Mouse (Mus musculus) G1E-ER4 (cell line): ENCODE results near the gene Zfp592. TPM values are rescaled to one million over a fixed set of nuclear protein-coding genes. Genes with fewer than 3 reads are reported as not detected.
A peak's percentile ranks its signal among the peaks of the same experiment; 100 is the strongest.

Source experiments
- GATA1 ChIP-seq: IDR thresholded peaks from one replicate; pipeline ENCODE4 v1.8.0; 2012; ENCODE audit warnings: low read length, inconsistent platforms
- polyA plus RNA-seq: library from polyadenylated mRNA; stranded (reverse); fragments of >175 nt; gene quantifications from 2 replicates; pipeline ENCODE4 v1.2.3, GENCODE M21; 2012

Gene Zfp592
- polyA plus RNA-seq, 1 experiment, result 78.9 TPM

DNA sequence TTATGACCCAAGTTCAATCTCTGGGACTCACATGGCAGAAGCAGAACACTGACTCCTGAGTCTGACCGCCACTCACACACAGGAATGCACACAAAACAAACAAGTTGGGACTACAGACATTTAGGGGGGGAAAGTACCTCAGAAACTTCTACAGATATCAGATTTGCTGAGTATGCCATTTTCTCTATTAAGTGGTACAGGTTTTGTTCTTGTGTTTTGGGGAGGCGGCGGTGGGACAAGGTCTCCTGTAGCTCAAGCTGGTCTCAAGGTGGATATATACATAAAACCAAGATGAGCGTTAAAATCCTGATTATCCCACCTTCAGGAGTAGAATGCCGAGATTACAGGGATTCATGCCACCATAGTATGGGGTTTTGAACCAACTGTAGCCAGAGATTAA, 1.9 kb upstream of the Zfp592 start:
- no peak for TF ChIP-seq GATA1

DNA sequence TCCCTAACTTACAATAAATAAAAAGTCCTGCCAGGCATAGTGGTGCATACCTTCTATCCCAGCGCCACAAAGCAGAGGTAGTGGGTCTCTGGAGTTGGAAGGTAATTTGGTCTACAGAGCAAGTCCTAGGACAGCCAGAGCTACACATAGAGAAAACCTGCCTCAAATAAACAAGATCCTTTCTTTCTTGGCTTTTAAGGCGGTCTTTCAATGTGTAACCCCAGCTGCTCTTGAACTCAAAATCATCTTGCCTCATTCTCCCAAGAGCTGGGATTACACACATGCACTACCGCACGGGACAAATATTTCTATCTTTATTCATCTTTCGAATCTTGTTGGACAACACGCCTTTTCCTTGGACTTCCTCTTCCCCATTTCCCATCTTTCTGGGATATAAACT, 1.4 kb upstream of the Zfp592 start:
- TF ChIP-seq GATA1, result no peak

DNA sequence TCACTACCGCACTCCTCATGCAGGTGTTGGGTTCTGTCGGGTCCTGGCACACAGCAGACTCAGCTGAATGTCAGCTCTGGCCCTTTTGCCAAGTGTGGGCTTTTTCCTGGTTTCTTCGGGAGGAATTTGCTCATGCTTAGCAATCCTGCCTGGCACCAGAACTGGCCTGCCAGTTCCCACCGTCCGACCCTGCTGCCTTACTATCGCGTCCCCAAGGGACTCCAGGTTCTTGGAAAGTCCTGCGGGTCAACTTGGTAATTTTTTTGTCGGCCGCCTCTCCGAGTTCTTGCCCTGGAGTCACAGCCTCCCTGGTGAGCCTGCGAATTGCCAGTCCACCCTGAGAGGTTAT, 876 bp upstream of the Zfp592 start:
- TF ChIP-seq GATA1, result no peak

DNA sequence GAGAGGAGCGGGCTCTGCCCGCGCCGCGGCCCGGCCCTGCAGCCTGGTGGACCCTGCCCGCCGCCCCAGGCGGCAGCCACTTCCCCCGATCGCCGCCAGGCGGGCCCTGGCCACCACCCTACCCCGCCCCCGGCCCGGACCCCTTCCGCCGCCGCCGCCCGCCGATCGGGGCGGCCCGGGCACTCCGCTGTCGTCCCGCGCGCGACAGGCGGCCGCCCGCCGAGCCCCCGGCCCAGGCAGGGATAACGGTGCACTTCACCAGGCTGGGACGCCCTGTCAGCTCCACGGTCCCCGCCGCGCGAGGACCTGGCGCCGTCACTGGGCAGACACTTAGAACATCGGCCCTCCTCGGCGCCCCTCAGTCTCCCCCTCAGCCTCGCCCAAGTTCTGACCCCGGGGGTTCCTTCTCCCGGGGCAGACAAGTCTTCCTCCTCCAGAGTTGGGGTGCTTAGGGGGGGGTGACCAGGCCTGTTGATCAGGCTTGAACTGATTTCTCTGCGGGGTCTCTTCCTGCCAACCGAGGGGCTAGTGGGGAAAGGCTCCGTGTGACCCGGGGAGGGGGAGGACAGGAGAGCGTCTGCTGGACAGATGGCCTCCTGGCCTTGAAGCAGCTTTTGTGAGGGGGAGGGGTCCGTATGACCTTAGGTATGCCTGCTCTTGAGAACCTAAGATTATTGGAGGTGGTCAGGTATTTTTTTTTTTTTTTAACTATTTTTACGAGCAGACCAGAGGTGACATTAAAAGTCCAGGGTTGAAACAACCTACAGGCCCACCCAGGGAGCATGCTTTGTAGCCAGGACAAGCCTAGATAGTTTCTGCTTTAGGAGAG, 567 bp downstream of the Zfp592 start:
- TF ChIP-seq GATA1, result no peak

DNA sequence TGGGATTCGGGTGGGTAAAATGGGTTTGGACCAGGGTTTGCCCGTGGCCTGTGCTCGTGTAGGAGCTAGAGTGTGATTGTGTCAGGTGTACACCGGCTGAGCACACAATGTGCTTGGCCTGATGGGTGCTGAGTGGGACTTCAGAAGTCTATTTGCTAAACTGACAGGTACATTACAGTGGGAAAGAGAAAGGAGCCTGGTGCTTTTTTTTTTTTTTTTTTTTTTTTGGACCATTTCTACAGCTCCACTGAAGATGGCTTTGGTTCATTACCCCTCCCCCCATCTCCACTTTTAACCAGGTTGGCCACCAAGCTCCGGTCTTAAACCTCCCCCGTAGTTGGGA, 1.2 kb downstream of the Zfp592 start:
- TF ChIP-seq GATA1, result no peak

DNA sequence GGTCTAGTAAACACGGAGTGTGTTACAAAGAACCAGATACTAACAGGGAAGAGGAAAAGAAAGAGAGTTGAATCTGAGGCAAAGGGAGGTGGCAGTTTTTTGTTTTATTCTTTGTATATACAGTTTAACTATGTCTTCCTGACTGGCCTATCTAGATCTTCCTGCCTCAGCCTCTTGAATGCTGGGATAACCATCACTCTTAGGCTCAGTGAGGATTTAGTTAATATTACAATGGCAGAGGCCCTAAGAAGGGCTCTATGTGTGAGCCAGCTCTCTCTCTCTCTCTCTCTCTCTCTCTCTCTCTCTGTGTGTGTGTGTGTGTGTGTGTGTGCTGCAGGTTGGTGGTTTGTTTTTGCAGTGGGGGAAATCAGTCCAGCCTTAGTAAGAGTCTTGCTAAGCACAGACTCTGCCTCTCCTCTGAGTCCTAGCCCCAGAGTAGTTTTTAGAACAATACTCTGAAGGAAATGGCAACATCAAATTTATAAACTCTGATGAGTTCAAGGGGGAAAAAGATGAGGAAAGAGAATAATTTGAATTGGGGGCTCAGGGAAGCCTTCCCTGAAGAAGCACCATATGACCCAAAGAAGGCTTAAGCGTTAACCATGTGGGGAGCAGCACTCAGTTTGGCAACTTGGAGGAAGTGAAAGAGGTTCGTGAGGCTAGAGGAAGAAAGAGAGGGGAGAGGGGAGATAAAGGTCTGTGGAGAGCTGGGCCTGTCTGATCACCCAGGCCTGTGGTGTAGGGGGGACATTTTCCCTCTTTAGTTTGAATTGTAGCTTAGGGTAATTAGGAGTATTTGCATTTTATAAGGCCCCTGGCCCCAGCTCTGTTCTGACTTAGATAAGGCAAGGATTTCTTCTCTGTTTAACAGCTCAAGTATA, 2.0 kb downstream of the Zfp592 start:
- TF ChIP-seq GATA1, result no peak

DNA sequence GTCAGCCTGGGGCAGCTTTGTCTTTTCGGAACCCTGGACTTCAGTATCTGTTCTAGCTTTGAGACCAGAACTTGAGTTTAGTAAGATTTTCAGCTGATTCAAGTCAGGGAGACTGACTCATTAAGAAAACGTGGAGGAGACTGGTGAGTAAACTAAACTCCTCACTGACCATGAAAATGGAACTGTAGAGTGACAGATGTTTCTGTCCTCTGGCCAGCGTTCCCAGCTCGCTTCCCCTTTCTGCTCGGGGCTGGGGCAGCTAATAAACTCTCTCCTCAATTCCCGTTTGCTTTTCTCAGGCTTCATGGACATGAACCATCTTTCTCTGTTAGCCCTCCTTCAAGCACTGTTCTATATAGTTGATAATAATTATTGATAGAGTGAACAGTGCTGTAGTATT, 4.3 kb downstream of the Zfp592 start:
- TF ChIP-seq GATA1, result no peak

DNA sequence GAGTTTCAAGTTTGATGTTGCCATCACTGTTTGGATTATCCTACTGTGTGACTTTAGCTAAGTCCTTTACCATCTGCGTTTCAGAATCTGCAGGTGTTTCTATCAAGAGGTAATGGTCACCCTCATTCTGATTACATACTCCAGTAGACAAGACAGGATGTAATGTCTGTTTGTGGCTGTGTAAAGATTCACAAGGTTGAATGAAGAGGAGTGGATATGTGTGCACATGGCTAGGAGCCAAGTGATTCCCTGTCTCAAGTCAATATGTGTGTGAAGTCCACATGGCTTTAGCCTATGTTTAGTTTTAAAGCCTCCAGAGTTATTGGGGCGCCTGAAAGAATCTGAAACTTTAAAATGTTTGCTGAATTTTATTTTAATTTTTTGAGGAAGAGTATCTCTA, 6.1 kb downstream of the Zfp592 start:
- TF ChIP-seq GATA1, result no peak

DNA sequence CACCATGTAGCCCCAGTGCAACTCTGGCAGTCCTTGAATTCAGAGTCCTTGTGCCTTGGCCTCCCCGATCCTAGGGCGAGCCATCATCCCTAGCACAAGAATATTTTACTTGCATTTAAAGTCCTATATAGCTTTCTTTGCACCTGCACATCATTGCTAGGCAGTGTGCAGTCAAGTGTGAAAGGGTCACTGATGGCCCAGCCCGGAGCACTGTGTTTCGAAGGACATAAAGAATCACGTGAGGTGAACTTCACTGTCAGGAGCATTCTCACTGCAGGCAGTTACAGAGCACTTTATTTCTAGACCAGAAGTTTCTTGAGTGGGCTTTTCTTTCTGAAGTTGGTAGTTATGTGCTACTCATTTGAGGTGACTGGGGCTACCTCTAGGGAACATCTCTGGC, 8.4 kb downstream of the Zfp592 start:
- TF ChIP-seq GATA1, result no peak

DNA sequence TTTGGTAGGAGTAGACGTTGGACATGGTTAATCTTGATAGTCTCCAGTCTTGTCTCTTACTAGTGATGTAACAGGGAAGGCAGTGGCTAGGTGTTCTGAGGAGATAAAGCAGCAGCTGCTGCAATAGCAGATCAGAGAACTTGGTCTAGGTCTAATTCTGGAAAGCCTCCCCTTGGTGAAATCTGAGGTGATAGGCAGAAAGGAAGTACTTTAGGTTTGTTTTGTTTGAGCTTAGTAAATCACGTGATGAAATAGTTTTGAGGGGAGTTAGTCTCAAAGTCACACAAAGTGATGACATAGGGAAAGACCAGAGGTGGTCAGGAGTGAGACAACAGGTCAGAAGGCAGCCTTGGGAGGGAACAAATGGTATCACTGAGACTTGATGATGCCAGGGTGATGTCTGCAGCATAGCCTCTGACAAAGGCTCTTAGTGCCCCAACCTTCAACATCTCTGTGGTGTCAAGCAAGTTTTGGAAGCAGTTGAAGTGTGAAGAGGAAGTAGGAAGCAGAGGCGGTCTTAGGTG, 11.1 kb downstream of the Zfp592 start:
- TF ChIP-seq GATA1, result peak; percentile 87

DNA sequence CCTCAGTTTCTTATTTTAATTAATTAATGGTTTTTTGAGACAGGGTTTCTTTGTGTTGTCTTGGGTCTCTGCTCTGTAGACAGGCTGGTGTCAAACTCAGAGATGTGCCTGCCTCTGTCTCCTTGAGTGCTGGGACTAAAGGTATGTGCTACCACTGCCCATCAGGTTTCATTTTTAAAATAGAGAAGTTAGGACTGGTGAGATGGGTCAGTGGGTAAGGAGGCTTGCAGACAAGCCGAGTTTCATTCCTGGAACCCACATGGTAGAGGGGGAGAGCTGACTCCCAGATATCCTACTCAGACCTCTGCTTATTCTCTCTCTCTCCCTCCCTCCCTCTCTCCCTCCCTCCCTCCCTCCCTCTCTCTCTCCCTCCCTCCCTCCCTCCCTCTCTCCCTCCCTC, 12.5 kb downstream of the Zfp592 start:
- no peak for TF ChIP-seq GATA1

DNA sequence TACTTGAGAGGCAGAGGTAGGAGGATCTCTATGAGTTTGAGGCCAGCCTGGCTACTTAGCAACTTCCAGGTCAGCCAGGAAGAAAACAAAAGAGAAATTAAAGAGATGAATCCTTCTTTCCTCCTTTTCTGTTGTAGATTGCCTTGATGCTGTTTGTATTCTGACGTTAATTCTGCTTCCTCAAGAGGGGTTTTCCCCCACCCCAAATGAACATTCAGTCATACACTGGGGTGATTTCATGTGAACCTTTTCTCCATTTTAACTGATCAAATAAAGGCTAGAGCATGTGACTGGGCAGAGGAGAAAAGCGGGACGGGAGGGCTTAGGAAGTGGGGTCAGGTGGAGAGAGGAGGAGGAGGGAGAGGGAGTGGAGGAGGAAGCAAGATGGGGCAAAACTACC, 14.8 kb downstream of the Zfp592 start:
- no peak for TF ChIP-seq GATA1

DNA sequence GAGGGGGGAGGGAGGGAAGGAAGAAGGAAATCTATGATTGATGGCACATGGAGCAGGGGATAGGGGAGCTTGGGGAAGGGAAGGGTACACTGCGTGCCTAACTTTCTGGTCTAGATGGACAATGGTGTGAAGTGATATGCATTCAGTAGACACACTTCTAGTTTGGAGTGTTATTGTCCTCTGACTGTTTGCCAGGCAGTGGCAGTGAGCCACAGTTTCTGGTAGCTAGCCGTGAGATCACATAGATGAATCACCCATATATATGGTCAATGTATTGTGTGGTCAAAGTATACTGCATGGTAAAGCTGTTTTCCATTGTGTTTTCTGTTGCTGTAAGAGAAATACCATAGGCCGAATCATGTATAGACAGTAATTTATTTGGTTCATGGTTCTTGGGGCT, 18.1 kb downstream of the Zfp592 start:
- no peak for TF ChIP-seq GATA1

DNA sequence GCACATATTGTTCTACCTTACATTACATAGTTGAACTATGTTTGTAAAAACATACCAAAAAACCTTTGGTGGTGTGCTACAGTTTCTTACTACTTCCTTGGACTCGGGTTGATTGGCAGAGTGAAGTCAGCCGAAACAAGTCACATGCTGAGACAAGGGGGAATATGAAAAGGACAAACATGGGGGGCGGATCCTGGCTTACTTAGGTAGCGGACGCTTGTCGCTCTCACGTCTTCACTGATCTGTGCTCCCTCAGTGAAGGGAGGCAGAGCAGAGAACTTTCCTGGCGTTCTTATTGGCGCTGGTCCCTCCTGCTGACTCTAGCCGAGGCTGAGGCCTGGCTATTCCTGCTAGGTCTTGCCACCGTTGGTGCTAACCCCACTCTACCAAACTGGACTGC, 26.8 kb downstream of the Zfp592 start:
- TF ChIP-seq GATA1, result no peak

DNA sequence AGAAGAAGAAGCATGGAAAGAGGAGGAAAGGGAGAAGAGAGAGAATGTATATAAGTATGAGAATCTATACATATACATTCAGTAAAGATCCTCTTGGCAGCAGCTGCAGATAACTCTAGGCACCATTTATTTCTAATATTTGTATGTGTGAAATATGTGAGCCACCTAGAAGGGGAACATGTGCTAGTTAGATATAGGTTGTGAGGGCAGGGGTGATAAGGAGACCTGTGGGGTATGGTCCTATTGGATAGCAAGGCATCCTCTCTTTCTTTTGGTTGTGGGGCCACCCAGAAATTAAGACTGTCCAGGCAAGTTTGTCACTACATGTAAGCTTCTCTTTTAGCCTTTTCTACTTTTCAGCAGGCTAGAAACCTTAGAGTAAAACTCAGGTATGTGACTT, 29.2 kb downstream of the Zfp592 start:
- TF ChIP-seq GATA1, result no peak

DNA sequence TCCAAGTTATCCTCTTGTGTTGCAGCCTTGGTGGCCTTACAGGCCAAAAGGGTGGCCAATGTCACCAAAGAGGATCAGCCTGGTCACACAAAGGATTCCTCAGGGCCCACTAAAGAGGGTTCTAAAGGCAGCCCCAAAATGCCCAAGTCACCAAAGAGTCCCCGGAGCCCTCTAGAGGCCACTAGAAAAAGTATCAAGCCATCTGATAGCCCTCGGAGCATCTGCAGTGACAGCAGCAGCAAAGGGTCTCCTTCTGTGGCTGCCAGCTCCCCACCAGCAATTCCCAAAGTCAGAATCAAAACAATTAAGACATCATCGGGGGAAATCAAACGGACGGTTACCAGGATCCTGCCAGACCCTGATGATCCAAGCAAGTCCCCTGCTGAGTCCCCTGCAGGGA, 30.6 kb downstream of the Zfp592 start:
- TF ChIP-seq GATA1, result no peak

DNA sequence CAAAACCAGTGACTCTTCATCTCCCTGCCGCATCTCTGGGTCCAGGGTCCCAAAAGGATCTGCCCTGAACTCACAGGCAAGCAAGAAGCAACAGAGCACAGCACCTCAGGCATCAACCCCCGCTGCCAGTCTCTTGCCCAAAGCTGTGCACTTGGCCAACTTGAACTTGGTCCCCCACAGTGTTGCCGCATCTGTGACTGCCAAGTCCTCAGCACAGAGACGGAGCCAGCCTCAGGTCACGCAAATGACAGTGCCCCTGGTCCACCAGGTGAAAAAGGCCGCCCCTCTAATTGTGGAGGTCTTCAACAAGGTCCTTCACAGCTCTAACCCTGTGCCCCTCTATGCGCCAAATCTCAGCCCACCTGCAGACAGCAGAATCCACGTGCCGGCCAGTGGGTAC, 31.2 kb downstream of the Zfp592 start:
- TF ChIP-seq GATA1, result no peak

DNA sequence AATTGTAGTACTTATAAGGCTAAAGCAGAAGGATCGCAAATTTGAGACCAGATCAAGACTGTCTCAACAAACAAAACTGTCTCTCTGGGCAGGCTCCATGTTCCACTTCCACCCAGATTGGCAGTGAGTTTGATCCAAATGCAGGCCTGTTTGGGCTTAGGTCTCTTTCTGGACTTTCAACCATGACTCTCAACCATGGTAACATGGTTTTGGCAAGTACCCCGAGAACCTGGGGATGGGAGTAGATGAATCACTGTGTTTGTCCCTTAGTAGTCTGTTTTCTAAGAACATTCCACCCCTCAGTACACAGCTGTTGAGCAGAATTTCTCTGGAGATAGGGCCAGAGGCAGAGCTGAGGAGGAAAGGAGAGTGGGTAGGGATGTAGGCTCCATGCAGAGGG, 32.3 kb downstream of the Zfp592 start:
- no peak for TF ChIP-seq GATA1
